Mouse (Mus musculus): Measurements from ENCODE around the gene Cxadr. TPM values are rescaled to one million over a fixed set of nuclear protein-coding genes. Genes with fewer than 3 reads are reported as not detected.

Gene Cxadr
- total and polyA plus RNA-seq, 2 experiments from 2014 or later = 178 to 346 TPM

GRCm38 (mm10) chr16:78280093-78280881 is 21.0 kb upstream of the Cxadr start:
- Histone ChIP-seq H3K27ac (ENCODE audit: low read depth, low read length) (no peak overlapping the region), H3K4me3 (ENCODE audit: low read depth, low read length) (no peak overlapping the region), H3K36me3 (ENCODE audit: insufficient read depth, low read length) (no peaks in the 10 kb centered on the region), H3K4me1 (ENCODE audit: insufficient read depth, low read length) (no peaks in the 10 kb centered on the region), H3K4me2 (ENCODE audit: low read depth, low read length, poor library complexity, severe bottlenecking) (no peak overlapping the region), H3K9ac (replicated peaks; ENCODE audit: low read length, poor library complexity, severe bottlenecking) (no peak overlapping the region), H3K27me3 (ENCODE audit: insufficient read depth, low read length) (no peaks in the 10 kb centered on the region), H3K9me3 (ENCODE audit: low read length) (no peaks in the 10 kb centered on the region)
- WGBS = 87% methylated on average over 5 of the region's 5 CpGs
- no peak for DNase-seq (ENCODE audit: low spot score)
- no peak for TF ChIP-seq CTCF (IDR thresholded peaks at IDR 0.05)
- ATAC-seq (ENCODE audit: low FRiP score) = no peak

GRCm38 (mm10) chr16:78283231-78283630 is 18.1 kb upstream of the Cxadr start:
- H3K9ac ChIP-seq (replicated peaks; ENCODE audit: low read length, poor library complexity, severe bottlenecking) = no peak overlapping the region
- WGBS = 82% methylated on average over 5 of the region's 5 CpGs
- H3K27ac ChIP-seq (ENCODE audit: low read depth, low read length) = no peak overlapping the region
- no peak for TF ChIP-seq CTCF (IDR thresholded peaks at IDR 0.05)
- no peaks in the 10 kb centered on the region for H3K4me1 ChIP-seq (ENCODE audit: insufficient read depth, low read length)
- no peak for ATAC-seq (ENCODE audit: low FRiP score)
- no peaks in the 10 kb centered on the region for H3K27me3 ChIP-seq (ENCODE audit: insufficient read depth, low read length)
- H3K9me3 ChIP-seq (ENCODE audit: low read length) = no peaks in the 10 kb centered on the region
- DNase-seq (ENCODE audit: low spot score) = no peak
- no peak overlapping the region for H3K4me2 ChIP-seq (ENCODE audit: low read depth, low read length, poor library complexity, severe bottlenecking)
- H3K4me3 ChIP-seq (ENCODE audit: low read depth, low read length) = no peak overlapping the region
- H3K36me3 ChIP-seq (ENCODE audit: insufficient read depth, low read length) = no peaks in the 10 kb centered on the region

GRCm38 (mm10) chr16:78294051-78294450 is 7.2 kb upstream of the Cxadr start:
- Histone ChIP-seq H3K27ac (ENCODE audit: low read depth, low read length) (no peak overlapping the region), H3K36me3 (ENCODE audit: insufficient read depth, low read length) (no peaks in the 10 kb centered on the region)
- no peak for ATAC-seq (ENCODE audit: low FRiP score)

GRCm38 (mm10) chr16:78294606-78295275 is 6.5 kb upstream of the Cxadr start:
- no peaks in the 10 kb centered on the region for H3K9me3 ChIP-seq (ENCODE audit: low read length)
- no peak for DNase-seq (ENCODE audit: low spot score)
- WGBS = 50% methylated on average over 5 of the region's 5 CpGs
- H3K27ac ChIP-seq (ENCODE audit: low read depth, low read length) = no peak overlapping the region
- no peaks in the 10 kb centered on the region for H3K27me3 ChIP-seq (ENCODE audit: insufficient read depth, low read length)
- no peak for ATAC-seq (ENCODE audit: low FRiP score)
- H3K4me2 ChIP-seq (ENCODE audit: low read depth, low read length, poor library complexity, severe bottlenecking) = no peak overlapping the region
- no peaks in the 10 kb centered on the region for H3K36me3 ChIP-seq (ENCODE audit: insufficient read depth, low read length)
- H3K4me3 ChIP-seq (ENCODE audit: low read depth, low read length) = no peak overlapping the region
- TF ChIP-seq CTCF (IDR thresholded peaks at IDR 0.05) = no peak
- no peak overlapping the region for H3K9ac ChIP-seq (replicated peaks; ENCODE audit: low read length, poor library complexity, severe bottlenecking)
- H3K4me1 ChIP-seq (ENCODE audit: insufficient read depth, low read length) = no peaks in the 10 kb centered on the region

More at GRCm38 (mm10) chr16:78294051-78294450, 7.2 kb upstream of the Cxadr start:
- WGBS = 94% methylated on average over 1 of the region's 1 CpGs
- no peak for TF ChIP-seq CTCF (IDR thresholded peaks at IDR 0.05)
- Histone ChIP-seq H3K4me2 (ENCODE audit: low read depth, low read length, poor library complexity, severe bottlenecking) (no peak overlapping the region), H3K27me3 (ENCODE audit: insufficient read depth, low read length) (no peaks in the 10 kb centered on the region), H3K9ac (replicated peaks; ENCODE audit: low read length, poor library complexity, severe bottlenecking) (no peak overlapping the region), H3K4me1 (ENCODE audit: insufficient read depth, low read length) (no peaks in the 10 kb centered on the region), H3K4me3 (ENCODE audit: low read depth, low read length) (no peak overlapping the region), H3K9me3 (ENCODE audit: low read length) (no peaks in the 10 kb centered on the region)
- DNase-seq (ENCODE audit: low spot score) = no peak

GRCm38 (mm10) chr16:78295601-78296000 is 5.7 kb upstream of the Cxadr start:
- WGBS = 48% methylated on average over 4 of the region's 4 CpGs
- Histone ChIP-seq H3K36me3 (ENCODE audit: insufficient read depth, low read length) (no peaks in the 10 kb centered on the region), H3K27ac (ENCODE audit: low read depth, low read length) (no peak overlapping the region), H3K9ac (replicated peaks; ENCODE audit: low read length, poor library complexity, severe bottlenecking) (no peak overlapping the region), H3K4me3 (ENCODE audit: low read depth, low read length) (no peak overlapping the region), H3K4me1 (ENCODE audit: insufficient read depth, low read length) (no peaks in the 10 kb centered on the region), H3K27me3 (ENCODE audit: insufficient read depth, low read length) (no peaks in the 10 kb centered on the region), H3K9me3 (ENCODE audit: low read length) (no peaks in the 10 kb centered on the region), H3K4me2 (ENCODE audit: low read depth, low read length, poor library complexity, severe bottlenecking) (no peak overlapping the region)
- DNase-seq (ENCODE audit: low spot score) = no peak
- no peak for ATAC-seq (ENCODE audit: low FRiP score)
- TF ChIP-seq CTCF (IDR thresholded peaks at IDR 0.05) = no peak

GRCm38 (mm10) chr16:78296114-78296513 is 5.2 kb upstream of the Cxadr start:
- no peaks in the 10 kb centered on the region for H3K9me3 ChIP-seq (ENCODE audit: low read length)
- ATAC-seq (ENCODE audit: low FRiP score) (no peak), DNase-seq (ENCODE audit: low spot score) (no peak)
- H3K4me1 ChIP-seq (ENCODE audit: insufficient read depth, low read length) = no peaks in the 10 kb centered on the region
- H3K27ac ChIP-seq (ENCODE audit: low read depth, low read length) = no peak overlapping the region
- no peak overlapping the region for H3K4me3 ChIP-seq (ENCODE audit: low read depth, low read length)
- H3K4me2 ChIP-seq (ENCODE audit: low read depth, low read length, poor library complexity, severe bottlenecking) = no peak overlapping the region
- WGBS = 74% methylated on average over 9 of the region's 9 CpGs
- H3K9ac ChIP-seq (replicated peaks; ENCODE audit: low read length, poor library complexity, severe bottlenecking) = no peak overlapping the region
- TF ChIP-seq CTCF (IDR thresholded peaks at IDR 0.05) = no peak
- H3K27me3 ChIP-seq (ENCODE audit: insufficient read depth, low read length) = no peaks in the 10 kb centered on the region
- no peaks in the 10 kb centered on the region for H3K36me3 ChIP-seq (ENCODE audit: insufficient read depth, low read length)

All from midbrain, postnatal 0 days (tissue).